Mouse (Mus musculus) thymus, postnatal 4 days (tissue): ENCODE measurements around the gene Mpped1.

Source experiments
- DNase-seq: peaks from one replicate; pipeline ENCODE4 v3.0.0; 2021

Gene Mpped1

GRCm38 (mm10) chr15:83892871-83893270, 113.6 kb downstream of the Mpped1 start:
- DNase-seq, result no peak

- no peak for DNase-seq
These were observed 115.0 kb downstream of the Mpped1 start for GRCm38 (mm10) chr15:83894261-83894660.

GRCm38 (mm10) chr15:83896011-83896410, 116.7 kb downstream of the Mpped1 start:
- DNase-seq, result no peak

- no peak for DNase-seq
These were observed 118.0 kb downstream of the Mpped1 start for GRCm38 (mm10) chr15:83897286-83897685.

GRCm38 (mm10) chr15:83906472-83906871, 127.2 kb downstream of the Mpped1 start:
- DNase-seq, result no peak
